Mouse (Mus musculus) liver, postnatal 0 days (tissue): ENCODE results near the gene Vps41.

Source experiments
- CTCF ChIP-seq: sonication (generic); IDR thresholded peaks from 2 replicates; pipeline ENCODE4 v1.5.1; 2016; ENCODE audit warnings: antibody characterized with exemption, low read depth
- EP300 ChIP-seq: IDR thresholded peaks from 2 replicates; pipeline ENCODE4 v1.6.1; 2016; ENCODE audit warnings: antibody characterized with exemption, low read depth, mild to moderate bottlenecking

GRCm38 (mm10) chr13:18788689-18789088 is 71.6 kb downstream of the Vps41 start:
- no peak for TF ChIP-seq CTCF
- TF ChIP-seq EP300 = no peak
